Mouse (Mus musculus): ENCODE data around the gene Gm10277.

DNA sequence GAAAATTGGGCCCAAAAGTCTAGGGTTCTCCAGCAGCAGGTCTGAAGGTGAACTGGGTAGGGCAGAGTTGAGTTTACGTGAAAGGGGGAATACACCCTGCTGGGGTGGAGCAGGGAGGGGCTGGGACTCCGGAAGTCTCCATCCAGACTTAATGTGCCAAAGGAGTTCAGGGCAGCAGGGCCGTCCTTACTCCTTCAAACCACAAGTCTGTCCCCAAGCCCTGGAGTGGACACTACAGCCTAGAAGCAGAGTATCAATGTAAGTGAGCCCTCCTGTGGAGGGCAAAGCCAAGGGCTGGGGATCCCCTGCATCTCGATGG, 22.1 kb downstream of the Gm10277 start:
- TF ChIP-seq CTCF (IDR thresholded peaks at IDR 0.05; ENCODE audit: borderline replicate concordance, insufficient read depth, low read depth, low read length) (no peak), POLR2A (IDR thresholded peaks at IDR 0.05; ENCODE audit: borderline replicate concordance, insufficient read depth, low read length) (no peak)

Measured in cerebellum, adult 2 months (tissue).